Mouse (Mus musculus) liver, embryonic 12.5 days (tissue): ENCODE measurements around the gene Pdcd1lg2. TPM values are rescaled to one million over a fixed set of nuclear protein-coding genes. Genes with fewer than 3 reads are reported as not detected.
A peak's percentile ranks its signal among the peaks of the same experiment; 100 is the strongest.

Source experiments
- ATAC-seq: fragments of 200-750 bp; cut with Nextera tagmentation; 2 replicates; pipeline ENCODE4 v1.8.0; 2017; ENCODE audit warnings: moderate number of reproducible peaks, mild to moderate bottlenecking, moderate library complexity
- H3K27ac ChIP-seq: fragments of 300-500 bp; sonication (generic); 2 replicates; pipeline ENCODE4 v1.5.1; 2016; ENCODE audit warnings: mild to moderate bottlenecking
- H3K27me3 ChIP-seq: fragments of 300-500 bp; sonication (generic); replicated peaks from 2 replicates; pipeline ENCODE4 v1.6.1; 2016; ENCODE audit warnings: mild to moderate bottlenecking, moderate library complexity
- H3K36me3 ChIP-seq: fragments of 300-500 bp; sonication (generic); 2 replicates; pipeline ENCODE4 v1.6.1; 2016; ENCODE audit warnings: mild to moderate bottlenecking, moderate library complexity
- H3K4me1 ChIP-seq: fragments of 300-500 bp; sonication (generic); 2 replicates; pipeline ENCODE4 v1.6.1; 2016
- H3K4me2 ChIP-seq: fragments of 300-500 bp; sonication (generic); 2 replicates; pipeline ENCODE4 v1.6.1; 2016; ENCODE audit warnings: mild to moderate bottlenecking, moderate library complexity
- H3K4me3 ChIP-seq: fragments of 300-500 bp; sonication (generic); 2 replicates; pipeline ENCODE4 v1.5.1; 2016; ENCODE audit warnings: mild to moderate bottlenecking, moderate library complexity
- H3K9ac ChIP-seq: fragments of 300-500 bp; sonication (generic); 2 replicates; pipeline ENCODE4 v1.6.1; 2016; ENCODE audit warnings: mild to moderate bottlenecking, moderate library complexity
- H3K9me3 ChIP-seq: fragments of 300-500 bp; sonication (generic); replicated peaks from 2 replicates; pipeline ENCODE4 v1.6.1; 2016; ENCODE audit warnings: mild to moderate bottlenecking, moderate library complexity
- WGBS: fragments of 180-500 bp; shearing (Covaris S2); methylation state at CpG from one replicate; pipeline ENCODE4 v1.1.7; 2016; ENCODE audit not compliant: insufficient replicate concordance; 5-methylcytosine and 5-hydroxymethylcytosine counted together
- polyA plus RNA-seq: library from polyadenylated mRNA; unstranded; fragments of >200 nt; fragmentation: Nextera tagmentation; extraction: Ambion mirVana; gene quantifications from 2 replicates; pipeline ENCODE4 v1.2.1, GENCODE M21; 2016

Gene Pdcd1lg2
- polyA plus RNA-seq, 1 experiment from 2014 or later: 0.17 TPM

DNA sequence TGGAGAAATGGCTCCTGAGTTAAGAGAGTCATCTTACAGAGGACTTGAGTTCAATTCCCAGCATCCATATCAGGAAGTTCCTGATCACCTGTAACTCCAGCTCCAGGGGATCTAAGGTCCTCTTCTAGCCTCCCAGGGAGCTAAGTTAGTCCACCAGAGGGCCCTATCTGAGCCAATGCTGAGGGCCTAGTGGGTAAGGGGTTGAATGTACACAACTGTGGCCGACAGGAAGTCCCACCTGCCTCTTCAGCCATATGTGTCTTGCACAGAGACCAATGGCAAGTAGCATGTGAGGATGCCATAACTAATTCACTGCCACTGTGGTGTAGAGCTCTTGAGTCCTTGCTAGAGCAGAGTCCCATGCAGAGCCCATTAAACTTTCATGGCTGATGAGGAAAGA is 44.4 kb downstream of the Pdcd1lg2 start:
- Histone ChIP-seq H3K4me1 (no peaks in the 10 kb centered on the region), H3K36me3 (no peaks in the 10 kb centered on the region), H3K27me3 (no peaks in the 10 kb centered on the region), H3K4me3 (no peak overlapping the region), H3K9ac (no peak overlapping the region), H3K27ac (no peak overlapping the region), H3K9me3 (no peaks in the 10 kb centered on the region), H3K4me2 (no peak overlapping the region)
- 48% methylated on average over 1 of the region's 1 CpGs for WGBS
- no peak for ATAC-seq

DNA sequence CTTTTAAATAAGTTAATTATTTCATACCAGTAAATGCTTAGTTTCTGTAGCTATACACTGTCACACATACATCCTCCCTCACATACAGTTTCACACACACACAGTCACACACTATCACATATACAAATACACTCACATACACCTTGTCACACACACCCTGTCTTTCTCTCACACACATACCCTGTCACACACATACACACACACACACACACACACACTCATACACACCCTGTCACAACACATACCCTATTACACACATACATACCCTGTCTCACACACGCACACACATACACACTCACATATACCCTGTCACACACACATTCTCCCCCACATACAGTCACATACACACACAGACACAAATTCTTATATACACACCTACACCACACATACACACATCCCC is 47.3 kb downstream of the Pdcd1lg2 start:
- H3K27ac ChIP-seq: no peak overlapping the region
- 62% methylated on average over 1 of the region's 1 CpGs for WGBS
- H3K4me2 ChIP-seq: no peak overlapping the region
- H3K4me1 ChIP-seq: no peaks in the 10 kb centered on the region
- no peaks in the 10 kb centered on the region for H3K9me3 ChIP-seq
- no peak for ATAC-seq
- H3K9ac ChIP-seq: no peak overlapping the region
- H3K36me3 ChIP-seq: no peaks in the 10 kb centered on the region
- H3K27me3 ChIP-seq: no peaks in the 10 kb centered on the region
- H3K4me3 ChIP-seq: no peak overlapping the region

DNA sequence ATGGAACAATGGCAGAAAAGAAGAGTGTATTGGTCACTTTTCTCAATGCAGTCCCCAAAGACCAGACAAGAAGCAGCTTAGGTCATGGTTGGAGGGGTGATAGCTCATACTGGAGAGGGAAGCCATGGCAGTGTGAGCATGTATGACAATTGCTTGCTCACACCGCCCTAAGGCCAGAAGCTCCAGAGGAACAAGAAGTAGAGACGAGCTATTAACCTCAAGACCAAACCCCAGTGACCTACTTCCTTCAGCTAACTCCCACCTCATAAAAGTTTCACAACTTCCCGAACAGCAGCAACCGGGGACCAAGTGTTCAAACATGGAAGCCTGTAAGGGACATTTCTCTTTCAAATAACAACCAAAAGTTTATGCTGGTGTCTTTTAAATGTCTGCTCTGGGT is 51.7 kb downstream of the Pdcd1lg2 start:
- H3K4me3 ChIP-seq: no peak overlapping the region
- WGBS: 45% methylated on average over 4 of the region's 4 CpGs
- H3K9me3 ChIP-seq: no peaks in the 10 kb centered on the region

DNA sequence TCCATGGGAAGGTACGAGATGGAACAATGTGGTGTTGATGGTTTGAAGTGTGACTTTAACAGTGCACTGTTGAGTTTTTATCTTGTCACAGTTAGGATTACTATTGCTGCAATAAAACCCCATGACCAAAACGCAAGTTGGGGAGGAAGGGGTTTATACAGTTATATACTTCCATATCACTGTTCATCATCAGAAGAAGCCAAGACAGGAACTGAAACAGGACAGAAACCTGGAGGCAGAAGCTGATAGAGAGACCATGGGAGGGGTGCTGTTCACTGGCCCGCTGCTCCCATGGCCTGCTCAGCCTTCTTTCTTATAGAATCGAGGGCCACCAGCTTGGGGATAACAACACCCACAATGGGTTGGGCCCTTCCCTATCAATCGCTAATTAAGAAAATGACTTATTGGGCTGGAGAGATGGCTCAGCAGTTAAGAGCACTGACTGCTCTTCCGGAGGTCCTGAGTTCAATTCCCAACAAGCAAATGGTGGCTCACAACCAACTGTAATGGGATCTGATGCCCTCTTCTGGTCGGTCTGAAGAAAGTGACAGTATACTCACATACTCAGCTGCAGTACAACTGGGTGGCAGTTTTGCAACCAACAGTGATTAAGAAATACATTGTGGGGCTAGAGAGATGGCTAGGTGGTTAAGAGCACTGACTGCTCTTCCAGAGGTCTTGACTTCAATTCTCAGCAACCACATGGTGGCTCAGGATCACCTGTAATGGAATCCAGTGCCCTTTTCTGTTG is 53.1 kb downstream of the Pdcd1lg2 start:
- Histone ChIP-seq H3K4me1 (peaks cover 6% of the 10 kb centered on the region), H3K27ac (no peak overlapping the region), H3K36me3 (no peaks in the 10 kb centered on the region), H3K4me3 (no peak overlapping the region), H3K27me3 (no peaks in the 10 kb centered on the region), H3K9ac (no peak overlapping the region), H3K9me3 (no peaks in the 10 kb centered on the region), H3K4me2 (no peak overlapping the region)
- 75% methylated on average over 7 of the region's 7 CpGs for whole genome bisulfite sequencing
- ATAC-seq: no peak

More for the DNA sequence above, 51.7 kb downstream of the Pdcd1lg2 start:
- Histone ChIP-seq H3K27ac (no peak overlapping the region), H3K9ac (no peak overlapping the region), H3K27me3 (no peaks in the 10 kb centered on the region), H3K36me3 (no peaks in the 10 kb centered on the region), H3K4me1 (no peaks in the 10 kb centered on the region), H3K4me2 (no peak overlapping the region)
- ATAC-seq: no peak

DNA sequence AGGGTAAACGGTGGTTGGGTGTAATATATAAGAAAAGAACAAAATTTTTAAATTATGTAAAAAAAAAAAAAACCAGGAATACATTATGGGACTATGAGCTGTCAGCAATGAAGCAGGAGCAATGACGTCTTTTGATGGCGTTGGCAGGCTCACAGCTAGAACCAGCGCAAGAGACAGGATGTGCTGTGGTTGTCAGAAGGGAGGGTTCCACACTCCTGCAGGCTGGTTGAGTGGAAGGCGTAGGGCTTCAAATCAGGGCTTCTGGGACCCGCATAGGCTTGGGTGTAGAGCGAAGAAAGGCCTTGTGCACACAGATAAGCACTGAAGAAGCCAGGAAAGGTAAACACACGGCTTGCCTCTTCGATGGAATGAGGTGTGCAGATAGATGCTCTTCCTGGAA is 56.1 kb downstream of the Pdcd1lg2 start:
- peaks cover 32% of the 10 kb centered on the region for H3K4me1 ChIP-seq
- H3K27ac ChIP-seq: no peak overlapping the region
- no peaks in the 10 kb centered on the region for H3K27me3 ChIP-seq
- no peak overlapping the region for H3K4me3 ChIP-seq
- WGBS: 46% methylated on average over 9 of the region's 9 CpGs
- no peak for ATAC-seq
- no peaks in the 10 kb centered on the region for H3K9me3 ChIP-seq
- no peak overlapping the region for H3K4me2 ChIP-seq
- H3K36me3 ChIP-seq: no peaks in the 10 kb centered on the region
- no peak overlapping the region for H3K9ac ChIP-seq

DNA sequence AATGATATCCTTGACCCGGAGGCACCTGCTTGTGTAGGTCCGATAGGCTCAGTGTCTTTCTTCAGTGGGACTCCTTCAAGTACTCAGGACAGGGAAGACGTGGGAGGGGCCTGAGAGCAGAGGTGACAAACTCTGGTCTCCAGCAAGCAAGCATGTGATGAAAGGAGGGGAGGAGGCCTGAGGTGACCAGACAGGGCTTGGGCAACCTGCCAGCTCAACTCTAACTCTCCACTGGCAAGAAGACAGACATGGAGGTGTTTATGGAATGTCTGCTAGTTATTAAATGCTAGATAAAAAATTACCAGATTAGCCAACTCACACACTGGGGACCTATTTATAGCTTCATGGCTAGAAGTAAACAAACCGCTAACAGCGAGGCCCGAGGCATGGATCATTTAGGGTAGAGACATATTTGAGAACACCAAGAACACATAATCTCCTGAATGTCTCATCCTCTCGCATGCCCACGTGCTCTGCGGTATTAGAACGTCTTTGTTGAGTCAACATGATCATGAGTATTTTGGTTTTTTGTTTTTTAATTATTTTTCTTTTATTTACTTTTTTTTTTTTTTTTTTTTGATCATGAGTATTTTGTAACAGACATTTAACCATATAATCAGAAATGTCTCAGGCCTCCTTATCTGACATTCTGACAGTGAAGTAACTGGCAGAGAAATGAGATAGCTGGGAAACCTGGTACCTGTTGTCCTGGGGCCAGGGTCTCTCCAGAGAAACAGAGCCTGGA is 58.4 kb downstream of the Pdcd1lg2 start:
- no peak for ATAC-seq
- H3K9me3 ChIP-seq: no peaks in the 10 kb centered on the region
- WGBS: 64% methylated on average over 10 of the region's 10 CpGs
- peak overlapping the region; percentile 48; the same call in 1 of the 2 replicates for H3K27ac ChIP-seq
- H3K4me1 ChIP-seq: peaks cover 48% of the 10 kb centered on the region
- H3K9ac ChIP-seq: no peak overlapping the region
- H3K4me3 ChIP-seq: no peak overlapping the region
- no peaks in the 10 kb centered on the region for H3K36me3 ChIP-seq
- H3K27me3 ChIP-seq: no peaks in the 10 kb centered on the region
- H3K4me2 ChIP-seq: no peak overlapping the region

DNA sequence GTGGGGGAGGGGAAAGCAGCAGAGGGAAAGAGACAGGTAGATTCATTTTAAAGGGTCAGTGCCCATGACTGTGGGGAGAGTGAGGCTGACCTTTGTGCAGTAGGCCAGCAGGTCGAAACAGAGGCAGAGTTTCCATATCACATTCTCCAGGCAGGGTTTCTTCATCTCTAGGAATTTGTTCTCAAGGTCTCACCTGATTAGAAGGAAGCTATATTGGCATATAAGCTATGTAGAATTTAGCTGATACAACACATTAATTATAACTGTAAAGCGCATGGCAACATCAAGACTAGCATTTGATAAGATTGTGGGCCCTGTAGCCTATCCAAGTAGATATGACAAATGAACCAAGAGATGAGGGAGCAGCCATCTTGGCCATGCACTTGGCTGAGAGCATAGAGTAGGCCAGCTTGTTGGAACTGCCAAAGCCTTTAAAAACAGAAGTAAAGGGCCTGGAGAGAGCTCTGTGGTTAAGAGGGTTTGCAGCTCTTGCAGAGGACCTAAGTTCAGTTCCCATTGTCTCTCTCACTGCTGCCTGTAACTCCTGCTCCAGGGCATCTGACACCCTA is 59.1 kb downstream of the Pdcd1lg2 start:
- no peaks in the 10 kb centered on the region for H3K27me3 ChIP-seq
- ATAC-seq: no peak
- no peak overlapping the region for H3K4me3 ChIP-seq
- H3K9ac ChIP-seq: no peak overlapping the region
- H3K4me2 ChIP-seq: no peak overlapping the region
- 73% methylated on average over 2 of the region's 2 CpGs for WGBS
- no peaks in the 10 kb centered on the region for H3K36me3 ChIP-seq
- H3K27ac ChIP-seq: peak overlapping the region; percentile 48; the same call in 1 of the 2 replicates
- H3K4me1 ChIP-seq: peaks cover 53% of the 10 kb centered on the region
- no peaks in the 10 kb centered on the region for H3K9me3 ChIP-seq

DNA sequence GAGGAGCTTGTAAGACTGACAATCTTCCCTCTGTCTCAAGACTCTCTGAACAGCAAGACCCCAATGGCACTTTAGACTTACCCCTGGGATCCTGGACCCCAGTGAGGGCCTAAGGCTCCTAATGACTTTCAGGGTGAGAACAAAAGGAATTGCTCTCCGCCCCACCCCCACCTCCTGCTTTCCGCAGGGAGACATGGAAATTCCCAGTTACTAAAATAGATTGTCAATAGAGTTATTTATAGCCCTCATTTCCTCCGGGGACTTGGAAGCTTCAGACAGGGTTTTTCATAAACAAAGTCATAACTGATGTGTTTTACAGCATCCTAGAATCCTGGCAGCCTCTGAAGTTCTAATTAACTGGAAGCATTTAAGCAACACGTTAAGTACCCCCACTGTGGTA is 59.9 kb downstream of the Pdcd1lg2 start:
- Histone ChIP-seq H3K4me2 (no peak overlapping the region), H3K27ac (no peak overlapping the region), H3K9ac (no peak overlapping the region), H3K36me3 (no peaks in the 10 kb centered on the region), H3K4me1 (peaks cover 61% of the 10 kb centered on the region), H3K27me3 (no peaks in the 10 kb centered on the region), H3K4me3 (no peak overlapping the region), H3K9me3 (no peaks in the 10 kb centered on the region)
- 51% methylated on average over 4 of the region's 4 CpGs for WGBS
- ATAC-seq: no peak

DNA sequence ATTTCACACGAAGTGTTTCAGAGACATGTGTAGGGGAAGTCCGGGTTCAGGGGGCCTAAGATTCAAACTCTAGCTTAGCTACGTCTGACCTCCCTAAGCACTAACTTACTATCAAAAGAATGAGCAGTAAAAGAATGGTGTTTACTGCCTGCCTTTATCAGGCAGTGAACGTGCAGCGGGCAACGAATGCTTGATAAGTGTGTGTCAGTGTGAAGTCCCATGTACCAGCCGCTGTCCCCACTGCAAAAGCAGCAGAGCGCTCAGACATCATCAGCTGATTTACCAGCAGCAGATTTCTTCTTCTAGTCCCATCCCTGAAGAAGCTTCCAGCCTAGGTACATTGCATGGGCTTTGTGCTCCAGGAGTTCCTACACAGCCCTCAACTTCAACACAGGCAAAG is 61.7 kb downstream of the Pdcd1lg2 start:
- H3K27me3 ChIP-seq: no peaks in the 10 kb centered on the region
- H3K36me3 ChIP-seq: no peaks in the 10 kb centered on the region
- 29% methylated on average over 8 of the region's 8 CpGs for WGBS
- H3K9me3 ChIP-seq: no peaks in the 10 kb centered on the region
- H3K4me1 ChIP-seq: peaks cover 64% of the 10 kb centered on the region
- no peak overlapping the region for H3K9ac ChIP-seq
- peak; percentile 58; the same call in 1 of the 2 replicates for ATAC-seq
- H3K4me2 ChIP-seq: no peak overlapping the region
- H3K27ac ChIP-seq: no peak overlapping the region
- no peak overlapping the region for H3K4me3 ChIP-seq

DNA sequence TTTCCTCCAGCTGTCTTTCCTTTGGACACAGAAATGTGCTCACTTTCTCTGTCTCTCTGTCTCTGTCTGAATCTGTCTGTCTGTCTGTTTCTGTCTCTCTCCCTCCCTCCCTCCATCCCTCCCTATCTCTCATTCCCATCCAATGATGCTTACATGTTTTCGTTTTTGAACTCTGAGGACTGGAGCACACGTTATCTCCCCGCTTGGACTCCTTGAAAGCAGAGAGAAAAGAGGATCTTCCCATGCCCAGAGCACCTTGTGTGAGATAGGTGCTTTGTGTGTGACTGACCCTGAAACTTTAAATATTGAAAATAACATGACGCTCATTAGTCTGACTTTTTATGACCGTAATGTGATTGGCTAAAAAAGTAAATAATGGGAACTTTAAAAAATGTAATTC is 62.2 kb downstream of the Pdcd1lg2 start:
- H3K27me3 ChIP-seq: no peaks in the 10 kb centered on the region
- H3K4me3 ChIP-seq: no peak overlapping the region
- H3K4me1 ChIP-seq: peaks cover 64% of the 10 kb centered on the region
- H3K9ac ChIP-seq: no peak overlapping the region
- 64% methylated on average over 5 of the region's 5 CpGs for WGBS
- no peaks in the 10 kb centered on the region for H3K9me3 ChIP-seq
- no peak overlapping the region for H3K27ac ChIP-seq
- no peak for ATAC-seq
- no peak overlapping the region for H3K4me2 ChIP-seq
- H3K36me3 ChIP-seq: no peaks in the 10 kb centered on the region

DNA sequence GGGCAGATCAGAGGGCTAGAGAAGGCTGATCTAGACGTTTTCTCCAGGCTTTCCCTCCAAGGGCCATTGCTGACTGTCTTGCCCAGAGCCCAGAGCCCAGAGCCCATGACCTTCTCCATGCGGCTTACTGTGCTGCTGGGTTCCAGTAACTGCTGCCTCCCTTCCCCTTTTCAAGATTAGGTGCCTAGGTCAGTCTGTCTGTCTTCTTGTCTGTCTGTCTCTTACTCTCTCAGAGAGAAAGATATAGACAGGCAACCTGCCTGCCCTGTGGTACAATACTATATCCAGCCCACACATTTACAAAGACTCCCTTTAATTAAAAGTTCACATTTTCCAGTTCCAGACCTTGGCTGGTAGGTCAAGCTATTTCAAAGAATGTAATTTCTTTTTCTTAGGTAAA is 64.1 kb downstream of the Pdcd1lg2 start:
- 30% methylated on average over 2 of the region's 2 CpGs for WGBS
- no peak overlapping the region for H3K9ac ChIP-seq
- no peak overlapping the region for H3K4me2 ChIP-seq
- no peaks in the 10 kb centered on the region for H3K36me3 ChIP-seq
- no peaks in the 10 kb centered on the region for H3K27me3 ChIP-seq
- no peak for ATAC-seq
- no peak overlapping the region for H3K4me3 ChIP-seq
- H3K9me3 ChIP-seq: no peaks in the 10 kb centered on the region
- H3K4me1 ChIP-seq: peaks cover 57% of the 10 kb centered on the region
- H3K27ac ChIP-seq: no peak overlapping the region

DNA sequence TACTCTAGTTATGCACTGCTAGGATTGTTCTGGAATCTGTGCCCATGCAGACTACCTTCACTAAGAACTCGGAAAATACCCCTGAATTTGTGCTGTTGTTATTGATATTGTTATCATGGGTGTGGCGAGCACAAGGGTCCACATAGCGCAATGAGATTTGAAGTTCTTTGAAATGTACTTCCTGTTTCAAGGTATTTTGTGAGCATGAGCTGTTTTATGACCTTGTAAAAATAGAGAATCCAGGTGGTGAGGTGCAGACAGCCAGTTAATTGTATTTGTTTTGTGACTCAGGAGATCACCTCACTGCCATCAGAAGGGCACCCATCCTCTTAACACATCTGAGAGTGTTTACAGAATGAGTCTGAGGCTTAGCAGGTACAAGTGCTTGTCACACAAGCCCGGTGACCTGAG is 64.5 kb downstream of the Pdcd1lg2 start:
- Histone ChIP-seq H3K4me2 (no peak overlapping the region), H3K9ac (no peak overlapping the region), H3K9me3 (no peaks in the 10 kb centered on the region), H3K27ac (no peak overlapping the region), H3K27me3 (no peaks in the 10 kb centered on the region), H3K36me3 (no peaks in the 10 kb centered on the region), H3K4me1 (peaks cover 54% of the 10 kb centered on the region), H3K4me3 (no peak overlapping the region)
- WGBS: 37% methylated on average over 4 of the region's 4 CpGs
- no peak for ATAC-seq
